Mouse (Mus musculus): ENCODE results near the gene Syngr3. TPM values are rescaled to one million over a fixed set of nuclear protein-coding genes. Genes with fewer than 3 reads are reported as not detected.

The Syngr3 gene
- polyA plus RNA-seq, 1 experiment from 2014 or later = 240 TPM

- Histone ChIP-seq H3K4me3 (no peak overlapping the region), H3K27me3 (replicated peaks) (no peaks in the 10 kb centered on the region), H3K4me2 (no peak overlapping the region), H3K9me3 (no peaks in the 10 kb centered on the region), H3K9ac (no peak overlapping the region), H3K4me1 (peaks cover 12% of the 10 kb centered on the region), H3K27ac (no peak overlapping the region), H3K36me3 (replicated peaks) (no peaks in the 10 kb centered on the region)
- WGBS = 96% methylated on average over 15 of the region's 15 CpGs
- no peak for ATAC-seq (replicated peaks)
Observed at GRCm38 (mm10) chr17:24716166-24716682, 26.5 kb upstream of the Syngr3 start.

- no peak for ATAC-seq (replicated peaks)
- no peaks in the 10 kb centered on the region for H3K9me3 ChIP-seq
- no peaks in the 10 kb centered on the region for H3K36me3 ChIP-seq (replicated peaks)
- H3K4me2 ChIP-seq = no peak overlapping the region
- H3K27ac ChIP-seq = no peak overlapping the region
- 21% methylated on average over 6 of the region's 6 CpGs for WGBS
- H3K4me3 ChIP-seq = no peak overlapping the region
- no peak overlapping the region for H3K9ac ChIP-seq
- no peaks in the 10 kb centered on the region for H3K27me3 ChIP-seq (replicated peaks)
- H3K4me1 ChIP-seq = 0 out of 2 replicates have a peak, but pooled peaks cover 7% of the 10 kb centered on the region
Observed at GRCm38 (mm10) chr17:24715556-24715955, 25.8 kb upstream of the Syngr3 start.

DNA sequence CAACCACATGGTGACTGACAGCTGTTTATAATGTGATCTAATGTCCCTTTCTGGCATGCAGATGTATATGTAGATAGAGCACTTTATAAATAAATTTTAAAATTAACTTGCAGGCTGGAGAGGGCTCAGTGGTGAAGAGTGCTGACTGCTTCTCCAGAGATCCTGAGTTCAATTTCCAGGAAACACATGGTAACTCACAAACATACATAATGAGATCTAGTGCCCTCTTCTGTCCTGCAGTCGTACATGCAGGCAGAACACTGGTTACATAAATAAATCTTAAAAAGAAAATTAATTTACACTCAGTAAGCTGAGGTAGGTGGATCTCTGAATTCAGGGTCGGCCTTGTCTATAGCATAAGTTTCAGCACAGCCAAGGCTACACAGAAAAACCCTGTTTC is 18.9 kb upstream of the Syngr3 start:
- H3K4me3 ChIP-seq = no peak overlapping the region
- ATAC-seq (replicated peaks) = no peak
- no peaks in the 10 kb centered on the region for H3K27me3 ChIP-seq (replicated peaks)
- no peaks in the 10 kb centered on the region for H3K9me3 ChIP-seq
- H3K36me3 ChIP-seq (replicated peaks) = peaks cover 13% of the 10 kb centered on the region; the same call in 1 of the 2 replicates
- H3K4me2 ChIP-seq = no peak overlapping the region
- WGBS = 39% methylated on average over 2 of the region's 2 CpGs
- H3K9ac ChIP-seq = no peak overlapping the region
- H3K27ac ChIP-seq = no peak overlapping the region
- peaks cover 20% of the 10 kb centered on the region for H3K4me1 ChIP-seq

- peak overlapping the region; percentile 80 for H3K9ac ChIP-seq
- 6% methylated on average over 24 of the region's 24 CpGs for WGBS
- peak overlapping the region; percentile 81 for H3K4me2 ChIP-seq
- no peaks in the 10 kb centered on the region for H3K27me3 ChIP-seq (replicated peaks)
- H3K4me3 ChIP-seq = peak overlapping the region; percentile 92
- peak; percentile 76 for ATAC-seq (replicated peaks)
- peaks cover 15% of the 10 kb centered on the region; the same call in 1 of the 2 replicates for H3K36me3 ChIP-seq (replicated peaks)
- peak overlapping the region; percentile 82 for H3K27ac ChIP-seq
- no peaks in the 10 kb centered on the region for H3K9me3 ChIP-seq
- H3K4me1 ChIP-seq = peaks cover 20% of the 10 kb centered on the region
Observed at GRCm38 (mm10) chr17:24707801-24708425, 18.2 kb upstream of the Syngr3 start.

DNA sequence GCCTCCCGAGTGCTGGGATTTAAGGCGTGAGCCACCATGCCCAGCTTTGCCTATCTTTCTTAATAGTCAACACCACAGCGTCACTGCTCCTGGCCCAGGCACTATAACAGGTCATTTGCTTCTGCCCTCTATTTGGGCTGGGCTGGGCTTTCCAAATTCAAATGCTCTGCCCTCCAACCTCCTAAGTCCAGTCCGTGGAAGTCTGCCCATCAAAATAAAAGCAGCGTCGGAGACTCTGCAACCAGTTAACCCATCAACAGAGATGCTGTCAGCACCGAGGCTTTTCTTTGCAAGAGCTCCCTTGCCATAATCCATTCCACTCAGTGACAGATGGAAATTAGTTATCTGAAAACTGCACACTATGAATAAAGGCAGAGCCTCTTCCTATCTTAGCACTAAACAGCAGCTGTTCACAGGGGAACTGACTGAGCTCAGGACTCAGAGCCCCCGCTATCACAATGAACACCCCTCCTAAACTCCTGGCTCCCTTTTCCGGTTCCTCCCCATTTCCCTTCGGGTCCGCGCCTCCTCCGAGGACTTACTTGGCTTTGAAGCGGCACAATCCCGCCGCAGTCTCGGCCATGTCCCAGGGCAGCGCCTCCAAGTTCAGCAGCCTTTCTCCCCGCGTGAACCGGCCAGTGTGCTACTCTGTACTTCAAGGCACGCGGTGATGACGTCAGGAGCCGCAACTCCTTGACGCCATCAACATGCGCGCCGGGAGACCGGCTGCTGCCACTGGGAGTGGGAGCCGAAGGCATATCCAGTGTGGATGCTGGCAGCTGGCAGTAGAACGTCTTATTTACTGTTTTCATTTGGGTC is 17.4 kb upstream of the Syngr3 start, which contains the start of gene Tbl3:
Gene Tbl3 (minus strand): TSS at position 679 of the 819 bp plus-strand sequence.
- 4% methylated on average over 32 of the region's 32 CpGs for WGBS
- peak within 1 kb of the TSS; percentile 92 for H3K4me3 ChIP-seq
- no peaks in the 10 kb centered on the region for H3K9me3 ChIP-seq
- H3K4me1 ChIP-seq = peaks cover 20% of the 10 kb centered on the region
- H3K27me3 ChIP-seq (replicated peaks) = no peaks in the 10 kb centered on the region
- H3K36me3 ChIP-seq (replicated peaks) = peaks cover 20% of the 10 kb centered on the region; the same call in 1 of the 2 replicates
- H3K4me2 ChIP-seq = peak within 1 kb of the TSS; percentile 81
- H3K9ac ChIP-seq = peak within 1 kb of the TSS; percentile 80
- ATAC-seq (replicated peaks) = peak; percentile 89
- peak within 1 kb of the TSS; percentile 82 for H3K27ac ChIP-seq

- no peak overlapping the region for H3K9ac ChIP-seq
- H3K4me2 ChIP-seq = no peak overlapping the region
- peaks cover 20% of the 10 kb centered on the region for H3K4me1 ChIP-seq
- no peak overlapping the region for H3K4me3 ChIP-seq
- H3K27ac ChIP-seq = no peak overlapping the region
- H3K36me3 ChIP-seq (replicated peaks) = peaks cover 33% of the 10 kb centered on the region; the same call in 1 of the 2 replicates
- no peaks in the 10 kb centered on the region for H3K27me3 ChIP-seq (replicated peaks)
- 93% methylated on average over 3 of the region's 3 CpGs for WGBS
- H3K9me3 ChIP-seq = no peaks in the 10 kb centered on the region
- no peak for ATAC-seq (replicated peaks)
Observed at GRCm38 (mm10) chr17:24705821-24706220, 16.1 kb upstream of the Syngr3 start.

DNA sequence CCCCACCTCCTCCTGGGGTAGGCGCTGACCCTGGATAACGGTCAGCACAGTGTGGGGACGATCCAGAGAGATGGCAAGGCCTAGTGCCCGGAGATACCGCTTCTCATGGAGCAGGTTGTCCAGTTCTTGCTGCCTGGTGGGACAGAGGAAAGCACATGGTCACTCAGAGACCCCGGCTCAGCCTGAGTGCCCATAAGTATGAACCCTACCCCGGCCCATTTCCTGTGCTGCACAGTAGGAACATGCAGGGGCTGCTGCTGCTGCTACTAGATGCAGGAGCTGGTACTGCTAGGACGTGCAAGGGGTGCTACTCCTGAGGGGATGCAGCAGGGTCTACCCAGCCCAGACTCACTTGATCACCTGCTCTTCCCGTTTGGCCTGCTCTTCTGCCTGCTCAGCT is 11.5 kb upstream of the Syngr3 start:
- WGBS = 93% methylated on average over 9 of the region's 9 CpGs
- Histone ChIP-seq H3K4me3 (no peak overlapping the region), H3K36me3 (replicated peaks) (peaks cover 42% of the 10 kb centered on the region; the same call in 1 of the 2 replicates), H3K9ac (no peak overlapping the region; the same call in 1 of the 2 replicates), H3K27ac (no peak overlapping the region), H3K9me3 (no peaks in the 10 kb centered on the region), H3K27me3 (replicated peaks) (peaks cover 3% of the 10 kb centered on the region; the same call in 1 of the 2 replicates), H3K4me2 (no peak overlapping the region), H3K4me1 (peaks cover 14% of the 10 kb centered on the region)
- no peak for ATAC-seq (replicated peaks)

DNA sequence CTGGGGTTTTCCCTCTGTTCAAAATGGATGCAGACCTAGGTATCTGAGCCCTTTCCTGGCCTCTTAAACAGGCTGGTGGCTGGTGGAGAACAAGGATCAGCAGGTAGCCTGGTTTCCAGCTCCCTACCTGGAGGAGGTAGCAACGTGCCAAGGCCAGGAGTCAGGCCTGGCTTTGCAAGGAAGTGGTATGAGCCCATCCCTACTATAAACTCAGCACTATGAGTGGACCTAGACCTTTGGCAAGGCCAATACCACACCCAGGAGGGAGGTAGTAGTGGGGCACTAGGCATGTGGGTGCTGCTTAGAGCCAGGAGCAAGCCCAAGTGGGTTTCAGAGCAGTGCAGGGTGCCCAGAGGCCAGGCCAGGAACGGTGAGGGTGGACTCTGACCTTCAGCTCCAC is 9.7 kb upstream of the Syngr3 start:
- ATAC-seq (replicated peaks) = no peak
- WGBS = 78% methylated on average over 2 of the region's 2 CpGs
- H3K27me3 ChIP-seq (replicated peaks) = peaks cover 3% of the 10 kb centered on the region; the same call in 1 of the 2 replicates
- H3K4me3 ChIP-seq = no peak overlapping the region
- H3K4me2 ChIP-seq = no peak overlapping the region
- H3K4me1 ChIP-seq = peaks cover 17% of the 10 kb centered on the region
- no peak overlapping the region for H3K9ac ChIP-seq
- no peak overlapping the region for H3K27ac ChIP-seq
- H3K36me3 ChIP-seq (replicated peaks) = peaks cover 37% of the 10 kb centered on the region; the same call in 1 of the 2 replicates
- H3K9me3 ChIP-seq = no peaks in the 10 kb centered on the region

DNA sequence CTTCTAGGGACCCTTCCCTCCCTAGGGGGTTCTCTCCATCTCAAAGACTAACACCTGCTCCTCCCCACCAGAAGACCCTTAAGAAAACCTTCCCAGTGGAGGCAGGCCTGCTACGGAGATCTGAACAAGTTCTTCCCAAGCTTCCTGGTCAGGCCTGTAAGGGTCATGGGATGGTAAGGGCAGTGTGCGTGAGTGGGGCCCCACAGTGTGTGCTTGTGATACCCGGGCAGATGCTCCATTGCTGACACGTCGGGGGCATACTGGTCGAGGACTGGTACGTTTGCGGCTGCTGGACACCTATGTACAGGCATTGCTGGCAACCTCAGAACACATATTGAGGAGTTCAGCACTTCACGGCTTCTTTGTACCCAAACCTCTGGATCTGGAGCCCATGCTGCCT is 9.0 kb upstream of the Syngr3 start:
- no peak overlapping the region for H3K9ac ChIP-seq
- no peak for ATAC-seq (replicated peaks)
- no peak overlapping the region for H3K4me2 ChIP-seq
- H3K4me1 ChIP-seq = peaks cover 21% of the 10 kb centered on the region
- H3K27me3 ChIP-seq (replicated peaks) = peaks cover 3% of the 10 kb centered on the region; the same call in 1 of the 2 replicates
- WGBS = 70% methylated on average over 9 of the region's 9 CpGs
- H3K27ac ChIP-seq = no peak overlapping the region
- no peaks in the 10 kb centered on the region for H3K9me3 ChIP-seq
- H3K36me3 ChIP-seq (replicated peaks) = peaks cover 29% of the 10 kb centered on the region; the same call in 1 of the 2 replicates
- H3K4me3 ChIP-seq = no peak overlapping the region

DNA sequence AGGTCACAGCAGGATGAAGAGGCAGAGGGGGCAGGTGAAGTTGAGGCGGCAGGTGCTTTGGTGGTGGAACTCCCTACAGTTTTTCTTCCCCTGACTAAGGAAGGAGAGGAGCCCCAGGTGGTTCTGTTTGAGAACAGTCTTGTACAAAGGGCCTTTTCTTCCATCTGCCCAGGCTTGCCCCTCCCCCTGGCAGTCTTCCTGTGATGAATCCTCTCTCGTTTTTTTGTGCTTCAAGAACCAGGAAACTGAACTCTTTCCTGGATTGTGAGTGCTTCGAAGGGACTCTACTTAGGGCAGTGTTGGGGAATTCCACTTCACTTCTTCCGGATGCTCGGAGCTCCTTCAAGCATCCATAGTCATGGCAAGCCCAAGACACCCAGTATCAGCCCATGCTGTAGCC is 8.2 kb upstream of the Syngr3 start:
- Histone ChIP-seq H3K27me3 (replicated peaks) (peaks cover 3% of the 10 kb centered on the region; the same call in 1 of the 2 replicates), H3K27ac (no peak overlapping the region), H3K4me2 (no peak overlapping the region), H3K9ac (no peak overlapping the region), H3K9me3 (no peaks in the 10 kb centered on the region), H3K36me3 (replicated peaks) (peaks cover 28% of the 10 kb centered on the region; the same call in 1 of the 2 replicates), H3K4me3 (no peak overlapping the region), H3K4me1 (peaks cover 21% of the 10 kb centered on the region)
- no peak for ATAC-seq (replicated peaks)
- 16% methylated on average over 5 of the region's 5 CpGs for WGBS

GRCm38 (mm10) chr17:24696011-24696697 is 6.4 kb upstream of the Syngr3 start, which contains the start of the genes Gfer and Noxo1:
Gene Gfer (minus strand): TSS chr17:24696156.
Gene Noxo1 (plus strand): TSS chr17:24696234.
- under 1% methylated on average over 73 of the region's 76 CpGs for WGBS
- ATAC-seq (replicated peaks) = peak; percentile 90
- peak within 1 kb of the TSS; percentile 91 for H3K27ac ChIP-seq

More at GRCm38 (mm10) chr17:24696011-24696697, 6.4 kb upstream of the Syngr3 start, which contains the start of the genes Gfer and Noxo1:
- Histone ChIP-seq H3K9me3 (no peaks in the 10 kb centered on the region), H3K9ac (peak within 1 kb of the TSS; percentile 81), H3K36me3 (replicated peaks) (peaks cover 17% of the 10 kb centered on the region), H3K4me3 (peak within 1 kb of the TSS; percentile 79), H3K4me1 (peaks cover 23% of the 10 kb centered on the region), H3K27me3 (replicated peaks) (peaks cover 3% of the 10 kb centered on the region; the same call in 1 of the 2 replicates), H3K4me2 (peak within 1 kb of the TSS; percentile 58)
